Mouse (Mus musculus): ENCODE results near the gene Ssmem1. TPM values are rescaled to one million over a fixed set of nuclear protein-coding genes. Genes with fewer than 3 reads are reported as not detected.

Ssmem1 gene
- polyA plus RNA-seq, 2 experiments, result 0.10 to 0.14 TPM

GRCm38 (mm10) chr6:30553381-30554010, 43.8 kb downstream of the Ssmem1 start:
- no peak for TF ChIP-seq EP300 (IDR thresholded peaks at IDR 0.05; ENCODE audit: low read depth)
- no peak for TF ChIP-seq CTCF (IDR thresholded peaks at IDR 0.05; ENCODE audit: low read depth)
- Histone ChIP-seq H3K4me2 (ENCODE audit: low read depth) (no peak overlapping the region), H3K9me3 (ENCODE audit: control insufficient read depth, low read length) (no peaks in the 10 kb centered on the region), H3K9ac (replicated peaks) (no peak overlapping the region), H3K36me3 (replicated peaks; ENCODE audit: control insufficient read depth, insufficient read depth, low read depth) (no peaks in the 10 kb centered on the region), H3K4me3 (ENCODE audit: insufficient read depth in 1 of 2, low read depth in 2 of 2, low read length in 2 of 2) (no peak overlapping the region), H3K27me3 (ENCODE audit: control insufficient read depth, insufficient read depth, low read length) (peaks cover 16% of the 10 kb centered on the region), H3K27ac (no peak overlapping the region), H3K4me1 (replicated peaks; ENCODE audit: control insufficient read depth in 2 of 2, insufficient read depth in 2 of 2, low read length in 1 of 2) (0 out of 4 replicates have a peak, but pooled peaks cover 0 to 5% of the 10 kb centered on the region in 2 experiments)
- DNase-seq (ENCODE audit: low read depth in 3 of 3, low spot score in 3 of 3) (no peak), ATAC-seq (ENCODE audit: insufficient read depth) (no peak)
- 54% methylated on average over 7 of the region's 7 CpGs for WGBS (ENCODE audit: insufficient replicate concordance)

GRCm38 (mm10) chr6:30554092-30554491, 44.4 kb downstream of the Ssmem1 start:
- Histone ChIP-seq H3K4me2 (ENCODE audit: low read depth) (no peak overlapping the region), H3K27me3 (ENCODE audit: control insufficient read depth, insufficient read depth, low read length) (peaks cover 13% of the 10 kb centered on the region), H3K4me1 (replicated peaks; ENCODE audit: control insufficient read depth in 2 of 2, insufficient read depth in 2 of 2, low read length in 1 of 2) (0 out of 4 replicates have a peak, but pooled peaks cover 0 to 5% of the 10 kb centered on the region in 2 experiments), H3K4me3 (ENCODE audit: insufficient read depth in 1 of 2, low read depth in 2 of 2, low read length in 2 of 2) (no peak overlapping the region), H3K27ac (no peak overlapping the region), H3K9ac (replicated peaks) (no peak overlapping the region), H3K9me3 (ENCODE audit: control insufficient read depth, low read length) (no peaks in the 10 kb centered on the region), H3K36me3 (replicated peaks; ENCODE audit: control insufficient read depth, insufficient read depth, low read depth) (no peaks in the 10 kb centered on the region)
- ATAC-seq (ENCODE audit: insufficient read depth) (no peak), DNase-seq (ENCODE audit: low read depth in 3 of 3, low spot score in 3 of 3) (no peak)
- WGBS (ENCODE audit: insufficient replicate concordance), result 64% methylated on average over 5 of the region's 5 CpGs
- TF ChIP-seq EP300 (IDR thresholded peaks at IDR 0.05; ENCODE audit: low read depth), result no peak
- no peak for TF ChIP-seq CTCF (IDR thresholded peaks at IDR 0.05; ENCODE audit: low read depth)

- no peak overlapping the region for H3K4me2 ChIP-seq (ENCODE audit: low read depth)
- no peaks in the 10 kb centered on the region for H3K36me3 ChIP-seq (replicated peaks; ENCODE audit: control insufficient read depth, insufficient read depth, low read depth)
- TF ChIP-seq EP300 (IDR thresholded peaks at IDR 0.05; ENCODE audit: low read depth) (no peak), CTCF (IDR thresholded peaks at IDR 0.05; ENCODE audit: low read depth) (no peak)
- ATAC-seq (ENCODE audit: insufficient read depth), result no peak
- WGBS (ENCODE audit: insufficient replicate concordance), result 73% methylated on average over 5 of the region's 5 CpGs
- H3K9ac ChIP-seq (replicated peaks), result no peak overlapping the region
- peaks cover 10% of the 10 kb centered on the region for H3K27me3 ChIP-seq (ENCODE audit: control insufficient read depth, insufficient read depth, low read length)
- H3K4me3 ChIP-seq (ENCODE audit: insufficient read depth in 1 of 2, low read depth in 2 of 2, low read length in 2 of 2), result no peak overlapping the region
- no peak overlapping the region for H3K27ac ChIP-seq
- H3K4me1 ChIP-seq (replicated peaks; ENCODE audit: control insufficient read depth in 2 of 2, insufficient read depth in 2 of 2, low read length in 1 of 2), result 0 out of 4 replicates have a peak, but pooled peaks cover 0 to 2% of the 10 kb centered on the region in 2 experiments
- H3K9me3 ChIP-seq (ENCODE audit: control insufficient read depth, low read length), result no peaks in the 10 kb centered on the region
- DNase-seq (ENCODE audit: low read depth in 3 of 3, low spot score in 3 of 3), result no peak
These were observed 45.0 kb downstream of the Ssmem1 start for GRCm38 (mm10) chr6:30554621-30555170.

GRCm38 (mm10) chr6:30556080-30556479, 46.4 kb downstream of the Ssmem1 start:
- Histone ChIP-seq H3K4me2 (ENCODE audit: low read depth) (no peak overlapping the region), H3K27ac (no peak overlapping the region), H3K9me3 (ENCODE audit: control insufficient read depth, low read length) (no peaks in the 10 kb centered on the region), H3K4me3 (ENCODE audit: insufficient read depth in 1 of 2, low read depth in 2 of 2, low read length in 2 of 2) (no peak overlapping the region), H3K4me1 (replicated peaks; ENCODE audit: control insufficient read depth in 2 of 2, insufficient read depth in 2 of 2, low read length in 1 of 2) (0 out of 4 replicates have a peak, but pooled peaks cover 0 to 2% of the 10 kb centered on the region in 2 experiments), H3K9ac (replicated peaks) (no peak overlapping the region), H3K27me3 (ENCODE audit: control insufficient read depth, insufficient read depth, low read length) (peaks cover 7% of the 10 kb centered on the region), H3K36me3 (replicated peaks; ENCODE audit: control insufficient read depth, insufficient read depth, low read depth) (no peaks in the 10 kb centered on the region)
- no peak for DNase-seq (ENCODE audit: low read depth in 3 of 3, low spot score in 3 of 3)
- no peak for TF ChIP-seq CTCF (IDR thresholded peaks at IDR 0.05; ENCODE audit: low read depth)
- no peak for TF ChIP-seq EP300 (IDR thresholded peaks at IDR 0.05; ENCODE audit: low read depth)
- no peak for ATAC-seq (ENCODE audit: insufficient read depth)
- 24% methylated on average over 4 of the region's 9 CpGs for WGBS (ENCODE audit: insufficient replicate concordance)

GRCm38 (mm10) chr6:30559726-30560125, 50.1 kb downstream of the Ssmem1 start:
- no peaks in the 10 kb centered on the region for H3K9me3 ChIP-seq (ENCODE audit: control insufficient read depth, low read length)
- WGBS (ENCODE audit: insufficient replicate concordance), result 32% methylated on average over 1 of the region's 1 CpGs
- H3K4me1 ChIP-seq (replicated peaks; ENCODE audit: control insufficient read depth in 2 of 2, insufficient read depth in 2 of 2, low read length in 1 of 2), result no peaks in the 10 kb centered on the region
- no peak overlapping the region for H3K4me2 ChIP-seq (ENCODE audit: low read depth)
- DNase-seq (ENCODE audit: low read depth in 3 of 3, low spot score in 3 of 3) (no peak), ATAC-seq (ENCODE audit: insufficient read depth) (no peak)
- no peaks in the 10 kb centered on the region for H3K36me3 ChIP-seq (replicated peaks; ENCODE audit: control insufficient read depth, insufficient read depth, low read depth)
- H3K27ac ChIP-seq, result no peak overlapping the region
- H3K4me3 ChIP-seq (ENCODE audit: insufficient read depth in 1 of 2, low read depth in 2 of 2, low read length in 2 of 2), result no peak overlapping the region
- TF ChIP-seq EP300 (IDR thresholded peaks at IDR 0.05; ENCODE audit: low read depth), result no peak
- no peak for TF ChIP-seq CTCF (IDR thresholded peaks at IDR 0.05; ENCODE audit: low read depth)
- H3K27me3 ChIP-seq (ENCODE audit: control insufficient read depth, insufficient read depth, low read length), result no peaks in the 10 kb centered on the region
- H3K9ac ChIP-seq (replicated peaks), result no peak overlapping the region

Data from liver, embryonic 14.5 days (tissue).